Mouse (Mus musculus) spleen, adult 2 months (tissue): ENCODE data around the gene Gm39566. TPM values are rescaled to one million over a fixed set of nuclear protein-coding genes. Genes with fewer than 3 reads are reported as not detected.

Experiments
- DNase-seq, 2 experiments: peaks; one replicate each; pipeline versions ENCODE4 v3.0.0 to v3.0.0-alpha.2; 2012 to 2021; ENCODE audit warnings: low spot score in 2 of 2, low read depth in 1 of 2
- H3K27ac ChIP-seq: fragments of 200-500 bp; 2 replicates; pipeline ENCODE4 v1.5.1; 2012; ENCODE audit warnings: low read length, inconsistent platforms; ENCODE audit not compliant: insufficient read depth
- H3K27me3 ChIP-seq: fragments of 200-500 bp; 2 replicates; pipeline ENCODE4 v1.6.1; 2012; ENCODE audit warnings: mild to moderate bottlenecking, moderate library complexity, low read length, inconsistent platforms; ENCODE audit not compliant: control insufficient read depth, insufficient read depth
- H3K36me3 ChIP-seq: fragments of 200-500 bp; 2 replicates; pipeline ENCODE4 v1.6.1; 2012; ENCODE audit warnings: mild to moderate bottlenecking, low read length, inconsistent platforms; ENCODE audit not compliant: control insufficient read depth, insufficient read depth
- H3K4me1 ChIP-seq: fragments of 200-500 bp; 2 replicates; pipeline ENCODE4 v1.6.1; 2011; ENCODE audit warnings: inconsistent platforms; ENCODE audit not compliant: control insufficient read depth, insufficient read depth, insufficient read length
- H3K4me3 ChIP-seq: fragments of 200-500 bp; 2 replicates; pipeline ENCODE4 v1.5.1; 2011; ENCODE audit warnings: mild to moderate bottlenecking, inconsistent platforms; ENCODE audit not compliant: insufficient read depth, insufficient read length; ENCODE audit errors: extremely low read depth
- CTCF ChIP-seq: fragments of 200-500 bp; IDR thresholded peaks from 2 replicates; pipeline ENCODE4 v1.5.1; 2011; ENCODE audit warnings: mild to moderate bottlenecking, inconsistent platforms; ENCODE audit not compliant: insufficient read depth, insufficient read length, insufficient replicate concordance; ENCODE audit errors: extremely low read depth
- POLR2A ChIP-seq: fragments of 200-500 bp; IDR thresholded peaks from 2 replicates; pipeline ENCODE4 v1.6.1; 2011; ENCODE audit warnings: low read depth, low read length, inconsistent platforms
- WGBS: fragments of 180-500 bp; shearing (Covaris S2); methylation state at CpG from one replicate; pipeline ENCODE4 v1.1.7; 2018; 5-methylcytosine and 5-hydroxymethylcytosine counted together
- polyA plus RNA-seq: library from polyadenylated mRNA; depleted of rRNA; stranded (reverse); fragments of >200 nt; gene quantifications from 2 replicates; pipeline ENCODE4 v1.2.3, GENCODE M21; 2012

Gm39566 gene
- polyA plus RNA-seq, 1 experiment, result not detected

DNA sequence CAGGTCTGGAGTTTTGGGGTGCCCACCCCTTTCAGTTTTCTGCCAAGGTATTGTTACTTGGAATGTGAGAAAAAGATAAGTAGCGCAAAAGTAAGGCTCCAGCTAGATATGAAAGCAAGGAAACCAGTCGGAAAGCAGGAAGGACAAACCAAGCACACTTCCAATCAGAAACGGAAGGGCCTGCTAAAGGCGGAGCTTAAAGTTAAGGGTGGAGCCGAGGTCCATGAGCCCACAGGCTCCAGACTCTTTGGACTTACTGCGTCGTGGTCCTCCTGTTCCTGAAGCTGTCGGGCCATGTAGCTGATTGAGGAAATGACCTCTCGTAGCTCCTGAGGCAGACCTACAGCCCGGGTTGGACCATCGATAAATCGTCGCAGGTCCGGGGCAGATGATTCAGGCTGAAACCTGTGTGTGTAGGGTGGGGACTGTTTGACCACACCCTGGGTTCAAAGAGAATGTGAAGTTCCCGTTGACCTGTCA is 30.3 kb downstream of the Gm39566 start:
- Histone ChIP-seq H3K27ac (no peak overlapping the region), H3K4me1 (no peaks in the 10 kb centered on the region), H3K36me3 (no peaks in the 10 kb centered on the region), H3K4me3 (peak overlapping the region; percentile 8; the same call in 1 of the 2 replicates), H3K27me3 (no peaks in the 10 kb centered on the region)
- TF ChIP-seq POLR2A, result no peak
- TF ChIP-seq CTCF, result no peak
- WGBS, result 50% methylated on average over 15 of the region's 15 CpGs
- DNase-seq, result no peak

DNA sequence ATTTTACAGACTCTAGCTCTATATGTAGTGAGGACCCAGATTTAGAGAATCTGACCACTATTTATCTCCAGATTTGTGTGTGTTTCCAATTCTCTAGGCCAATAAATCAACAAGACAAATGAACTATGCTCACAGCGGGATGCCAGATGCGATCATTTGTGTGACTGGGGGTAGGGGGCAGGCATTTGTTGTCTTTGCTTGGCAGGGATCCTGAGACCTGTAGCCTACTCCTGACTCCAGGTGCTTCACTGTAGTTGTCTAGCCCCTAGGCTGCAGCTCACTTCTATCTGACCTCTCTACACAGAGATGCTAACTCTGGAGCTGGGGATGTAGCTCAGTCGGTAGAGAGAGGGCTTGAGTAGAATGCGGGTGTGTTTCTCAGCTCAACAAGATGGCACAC is 33.3 kb downstream of the Gm39566 start:
- peaks cover 6% of the 10 kb centered on the region for H3K36me3 ChIP-seq
- TF ChIP-seq CTCF, result no peak
- 84% methylated on average over 4 of the region's 4 CpGs for WGBS
- H3K4me3 ChIP-seq, result no peak overlapping the region
- DNase-seq, result no peak
- H3K27me3 ChIP-seq, result no peaks in the 10 kb centered on the region
- H3K27ac ChIP-seq, result no peak overlapping the region
- peaks cover 8% of the 10 kb centered on the region for H3K4me1 ChIP-seq

DNA sequence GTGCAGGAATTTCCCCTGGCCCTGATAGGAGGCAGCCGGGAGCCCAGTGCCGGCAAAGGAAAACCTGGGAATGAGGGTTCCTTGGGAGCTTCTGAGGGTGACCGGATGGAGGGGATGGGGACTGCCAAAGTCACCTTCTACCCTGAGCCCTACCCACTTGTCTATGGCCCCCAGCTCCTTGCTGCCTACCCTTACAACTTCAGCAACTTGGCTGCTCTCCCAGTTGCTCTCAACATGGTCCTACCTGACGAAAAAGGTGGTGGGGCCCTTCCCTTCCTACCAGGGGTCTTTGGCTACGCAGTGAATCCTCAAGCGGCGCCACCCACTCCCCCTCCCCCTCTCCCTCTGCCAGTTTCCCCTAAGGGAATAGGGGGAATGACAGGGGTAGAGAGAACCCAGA is 36.1 kb downstream of the Gm39566 start:
- no peak for DNase-seq
- Histone ChIP-seq H3K36me3 (peaks cover 15% of the 10 kb centered on the region), H3K4me3 (no peak overlapping the region), H3K27me3 (no peaks in the 10 kb centered on the region), H3K4me1 (peaks cover 21% of the 10 kb centered on the region), H3K27ac (no peak overlapping the region)
- TF ChIP-seq CTCF, result no peak
- no peak for TF ChIP-seq POLR2A
- 86% methylated on average over 7 of the region's 7 CpGs for WGBS

DNA sequence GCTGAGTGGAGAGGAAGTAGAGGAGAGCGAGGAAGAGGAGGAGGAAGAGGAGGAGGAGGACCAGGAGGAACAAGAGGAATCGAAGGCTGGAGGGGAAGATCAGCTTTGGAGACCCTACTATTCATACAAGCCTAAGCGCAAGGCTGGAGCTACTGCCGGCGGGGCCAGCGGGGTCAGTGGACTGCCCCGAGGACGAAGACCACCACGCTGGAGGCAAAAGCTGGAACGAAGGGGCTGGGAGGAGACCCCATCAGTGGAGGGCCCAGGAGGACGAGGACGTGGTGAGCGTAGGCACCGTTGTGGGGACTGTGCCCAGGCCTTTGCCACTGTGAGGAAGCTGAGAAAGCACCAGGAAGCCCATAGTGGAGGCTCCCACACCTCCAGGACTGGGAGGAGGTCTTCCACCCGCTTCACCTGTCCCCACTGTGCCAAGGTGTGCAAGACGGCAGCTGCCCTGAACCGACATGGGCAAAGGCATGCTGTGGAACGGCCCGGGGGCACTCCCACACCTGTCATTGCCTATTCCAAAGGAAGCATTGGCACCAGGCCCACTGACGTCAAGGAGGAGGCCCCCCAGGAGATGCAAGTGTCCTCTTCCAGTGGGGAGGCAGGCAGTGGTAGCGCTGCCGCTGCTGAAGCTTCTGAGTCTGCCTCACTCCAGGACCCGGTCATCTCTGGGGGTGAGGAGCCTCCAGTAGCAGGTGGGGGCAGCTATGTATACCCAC is 36.7 kb downstream of the Gm39566 start:
- TF ChIP-seq CTCF, result no peak
- TF ChIP-seq POLR2A, result no peak
- H3K27ac ChIP-seq, result no peak overlapping the region
- peaks cover 15% of the 10 kb centered on the region for H3K36me3 ChIP-seq
- DNase-seq, result no peak
- H3K27me3 ChIP-seq, result no peaks in the 10 kb centered on the region
- H3K4me3 ChIP-seq, result no peak overlapping the region
- 79% methylated on average over 23 of the region's 23 CpGs for WGBS
- peaks cover 22% of the 10 kb centered on the region for H3K4me1 ChIP-seq

DNA sequence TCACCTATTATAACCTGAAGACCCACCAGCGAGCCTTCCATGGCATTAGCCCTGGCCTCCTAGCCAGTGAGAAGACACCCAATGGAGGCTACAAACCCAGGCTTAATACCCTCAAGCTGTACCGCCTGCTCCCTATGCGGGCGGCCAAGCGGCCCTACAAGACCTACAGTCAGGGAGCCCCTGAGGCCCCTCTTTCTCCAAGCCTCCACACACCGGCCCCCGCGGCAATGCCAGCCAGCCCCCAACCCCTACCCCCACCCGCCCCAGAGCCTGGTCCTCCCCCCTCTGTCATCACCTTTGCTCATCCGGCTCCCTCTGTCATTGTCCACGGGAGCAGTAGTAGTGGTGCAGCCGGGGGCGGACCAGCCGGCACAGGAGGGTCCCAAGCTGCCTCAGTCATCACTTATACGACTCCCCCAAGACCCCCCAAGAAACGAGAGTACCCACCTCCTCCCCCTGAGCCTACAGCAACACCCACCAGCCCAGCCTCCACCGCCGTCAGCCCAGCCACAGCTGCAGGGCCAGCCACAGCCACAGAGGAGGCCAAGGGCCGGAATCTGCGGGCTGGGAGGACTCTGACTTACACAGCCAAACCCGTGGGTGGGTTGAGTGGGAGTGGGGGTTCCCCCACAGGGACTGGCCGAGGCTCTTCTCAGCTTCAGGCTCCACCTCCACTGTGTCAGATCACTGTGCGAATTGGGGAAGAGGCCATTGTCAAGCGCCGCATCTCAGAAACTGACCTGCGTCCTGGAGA is 37.4 kb downstream of the Gm39566 start:
- no peaks in the 10 kb centered on the region for H3K27me3 ChIP-seq
- H3K4me3 ChIP-seq, result no peak overlapping the region
- H3K27ac ChIP-seq, result no peak overlapping the region
- peaks cover 22% of the 10 kb centered on the region for H3K4me1 ChIP-seq
- H3K36me3 ChIP-seq, result peaks cover 15% of the 10 kb centered on the region
- DNase-seq, result no peak
- WGBS, result 68% methylated on average over 26 of the region's 26 CpGs
- no peak for TF ChIP-seq CTCF
- TF ChIP-seq POLR2A, result no peak

DNA sequence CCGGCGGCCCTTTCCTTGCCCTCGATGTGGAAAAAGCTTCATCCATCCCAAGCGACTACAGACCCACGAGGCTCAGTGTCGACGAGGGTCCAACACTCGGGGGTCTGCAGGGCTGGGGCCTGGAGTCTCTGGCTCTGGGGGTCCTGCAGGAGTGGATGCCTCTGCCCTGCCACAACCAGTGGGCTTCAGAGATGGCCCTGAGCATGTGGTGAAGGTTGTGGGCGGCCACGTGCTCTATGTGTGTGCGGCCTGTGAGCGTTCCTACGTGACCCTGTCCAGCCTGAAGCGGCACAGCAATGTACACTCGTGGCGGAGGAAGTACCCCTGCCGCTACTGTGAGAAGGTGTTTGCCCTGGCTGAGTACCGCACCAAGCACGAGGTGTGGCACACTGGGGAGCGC is 38.6 kb downstream of the Gm39566 start:
- Histone ChIP-seq H3K27ac (no peak overlapping the region), H3K36me3 (peaks cover 15% of the 10 kb centered on the region), H3K4me1 (peaks cover 22% of the 10 kb centered on the region), H3K27me3 (no peaks in the 10 kb centered on the region), H3K4me3 (no peak overlapping the region)
- DNase-seq, result no peak
- WGBS, result 90% methylated on average over 20 of the region's 20 CpGs
- TF ChIP-seq POLR2A (no peak), CTCF (no peak)
